Mouse (Mus musculus): Measurements from ENCODE around the gene Cdsn.
"Not testable (repeated sequence)": the region's sequence is repeated elsewhere in the genome, so short reads cannot be mapped to it uniquely, and the experiment has no call there.

DNA sequence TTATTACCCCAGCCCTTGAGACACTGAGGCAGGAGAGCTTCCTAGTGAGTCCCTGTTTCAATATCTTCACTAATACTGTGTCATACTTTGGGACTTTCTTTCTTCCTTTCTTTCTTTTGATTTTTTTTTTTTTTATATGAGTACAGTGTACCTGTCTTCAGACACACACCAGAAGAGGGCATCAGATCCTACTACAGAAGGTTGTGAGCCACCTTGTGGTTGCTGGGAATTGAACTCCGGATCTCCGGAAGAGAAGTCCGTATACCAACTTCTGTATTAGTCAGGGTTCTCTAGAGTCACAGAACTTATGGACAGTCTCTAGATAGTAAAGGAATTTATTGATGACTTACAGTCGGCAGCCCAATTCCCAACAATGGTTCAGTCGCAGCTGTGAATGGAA lies 43.6 kb upstream of the Cdsn start:
- not testable (repeated sequence) for TF ChIP-seq GATA1 (IDR thresholded peaks at IDR 0.05; ENCODE audit: borderline replicate concordance, low read length); FLI1 (IDR thresholded peaks at IDR 0.05; ENCODE audit: low read length)
